Mouse (Mus musculus) stomach, postnatal 0 days (tissue): ENCODE measurements at regions not wholly inside any gene's neighbourhood (a gene's known extent, or its start where the extent isn't known, plus 50 kb on each side); places are given as distances from the start of the nearest gene placed in this dataset.
A peak's percentile ranks its signal among the peaks of the same experiment; 100 is the strongest.

Experiments used
- ATAC-seq: fragments of 200-750 bp; cut with Nextera tagmentation; 2 replicates; pipeline ENCODE4 v1.8.0; 2017; ENCODE audit not compliant: low FRiP score, low TSS enrichment
- DNase-seq: peaks from one replicate; pipeline ENCODE4 v3.0.0-alpha.2; 2016; ENCODE audit warnings: low spot score
- H3K27ac ChIP-seq: fragments of 300-500 bp; sonication (generic); replicated peaks from 2 replicates; pipeline ENCODE4 v1.5.1; 2014; ENCODE audit warnings: mild to moderate bottlenecking, control low read depth
- H3K27me3 ChIP-seq: fragments of 300-500 bp; sonication (generic); 2 replicates; pipeline ENCODE4 v1.6.1; 2014; ENCODE audit warnings: low read length; ENCODE audit not compliant: control insufficient read depth, insufficient read depth
- H3K36me3 ChIP-seq: fragments of 300-500 bp; sonication (generic); 2 replicates; pipeline ENCODE4 v1.6.1; 2014; ENCODE audit warnings: low read length, mixed read lengths; ENCODE audit not compliant: control insufficient read depth, insufficient read depth
- H3K4me1 ChIP-seq: fragments of 300-500 bp; sonication (generic); replicated peaks from 2 replicates; pipeline ENCODE4 v1.6.1; 2014; ENCODE audit warnings: antibody characterized with exemption; ENCODE audit not compliant: control insufficient read depth, insufficient read depth
- H3K4me2 ChIP-seq: fragments of 300-500 bp; sonication (generic); replicated peaks from 2 replicates; pipeline ENCODE4 v1.6.1; 2014; ENCODE audit warnings: low read depth, mild to moderate bottlenecking, control low read depth, moderate library complexity
- H3K4me3 ChIP-seq: fragments of 300-500 bp; sonication (generic); 2 replicates; pipeline ENCODE4 v1.5.1; 2014; ENCODE audit warnings: low read depth, low read length, control low read depth
- H3K9ac ChIP-seq: fragments of 300-500 bp; sonication (generic); 2 replicates; pipeline ENCODE4 v1.6.1; 2014; ENCODE audit warnings: mild to moderate bottlenecking, low read length, control low read depth, mixed read lengths
- H3K9me3 ChIP-seq: fragments of 300-500 bp; sonication (generic); 2 replicates; pipeline ENCODE4 v1.6.1; 2016; ENCODE audit warnings: low read length; ENCODE audit not compliant: control insufficient read depth
- CTCF ChIP-seq: IDR thresholded peaks from 2 replicates; pipeline ENCODE4 v1.5.1; 2016; ENCODE audit warnings: antibody characterized with exemption, low read depth, mild to moderate bottlenecking, moderate library complexity
- EP300 ChIP-seq: optimal IDR thresholded peaks from 2 replicates; pipeline ENCODE3; 2016; ENCODE audit warnings: antibody characterized with exemption
- WGBS: fragments of 180-500 bp; shearing (Covaris S2); extraction: QIAGEN DNeasy Blood & Tissue Kit; methylation state at CpG from one replicate; pipeline ENCODE4 v1.1.7; 2014; 5-methylcytosine and 5-hydroxymethylcytosine counted together

- no peaks in the 10 kb centered on the region for H3K36me3 ChIP-seq
- no peaks in the 10 kb centered on the region for H3K4me1 ChIP-seq
- TF ChIP-seq EP300: no peak
- TF ChIP-seq CTCF: no peak
- no peak overlapping the region for H3K4me3 ChIP-seq
- no peaks in the 10 kb centered on the region for H3K27me3 ChIP-seq
- H3K9me3 ChIP-seq: no peaks in the 10 kb centered on the region
- WGBS: 68% methylated on average over 6 of the region's 6 CpGs
- ATAC-seq: no peak
- no peak overlapping the region for H3K9ac ChIP-seq
- no peak for DNase-seq
- H3K4me2 ChIP-seq: no peak overlapping the region
- no peak overlapping the region for H3K27ac ChIP-seq
These were observed 391.9 kb downstream of the Fam19a5 start for GRCm38 (mm10) chr15:87936041-87936440.

DNA sequence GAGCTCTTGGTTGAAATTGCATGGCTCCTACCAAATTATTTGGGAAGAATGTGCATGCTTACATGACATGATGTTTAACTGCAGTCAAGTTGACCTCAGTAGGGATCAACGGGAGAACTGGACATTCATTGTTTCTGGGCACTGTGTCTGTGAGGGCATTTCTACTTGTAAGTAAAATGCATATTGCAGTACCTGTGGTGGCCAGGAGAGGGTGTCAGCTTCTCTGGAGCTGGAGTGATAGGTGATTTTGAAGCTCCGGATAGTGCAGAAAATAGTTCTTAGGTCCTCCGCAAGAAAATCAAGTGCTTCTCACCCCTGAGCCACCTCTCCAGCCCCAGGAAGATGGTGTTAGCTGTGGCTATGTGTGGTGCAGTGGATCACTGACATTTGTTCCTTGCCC, 396.7 kb downstream of the Fam19a5 start:
- no peak for ATAC-seq
- H3K9me3 ChIP-seq: no peaks in the 10 kb centered on the region
- TF ChIP-seq CTCF (peak; percentile 66), EP300 (no peak)
- 54% methylated on average over 3 of the region's 3 CpGs for WGBS
- H3K4me3 ChIP-seq: no peak overlapping the region
- no peak for DNase-seq
- no peak overlapping the region for H3K9ac ChIP-seq
- H3K27ac ChIP-seq: no peak overlapping the region
- no peak overlapping the region for H3K4me2 ChIP-seq
- H3K36me3 ChIP-seq: no peaks in the 10 kb centered on the region
- no peaks in the 10 kb centered on the region for H3K4me1 ChIP-seq
- no peaks in the 10 kb centered on the region for H3K27me3 ChIP-seq

- no peak for TF ChIP-seq CTCF
- TF ChIP-seq EP300: no peak
- Histone ChIP-seq H3K4me1 (no peaks in the 10 kb centered on the region), H3K27me3 (no peaks in the 10 kb centered on the region), H3K36me3 (no peaks in the 10 kb centered on the region), H3K4me3 (no peak overlapping the region), H3K27ac (no peak overlapping the region), H3K4me2 (no peak overlapping the region), H3K9ac (no peak overlapping the region), H3K9me3 (no peaks in the 10 kb centered on the region)
- DNase-seq (no peak), ATAC-seq (no peak)
- WGBS: 71% methylated on average over 3 of the region's 3 CpGs
These were observed 408.4 kb downstream of the Fam19a5 start for GRCm38 (mm10) chr15:87952531-87952930.

- 32% methylated on average over 5 of the region's 5 CpGs for WGBS
- H3K27ac ChIP-seq: no peak overlapping the region
- DNase-seq: no peak
These were observed 411.7 kb downstream of the Fam19a5 start for GRCm38 (mm10) chr15:87955685-87956256.

DNA sequence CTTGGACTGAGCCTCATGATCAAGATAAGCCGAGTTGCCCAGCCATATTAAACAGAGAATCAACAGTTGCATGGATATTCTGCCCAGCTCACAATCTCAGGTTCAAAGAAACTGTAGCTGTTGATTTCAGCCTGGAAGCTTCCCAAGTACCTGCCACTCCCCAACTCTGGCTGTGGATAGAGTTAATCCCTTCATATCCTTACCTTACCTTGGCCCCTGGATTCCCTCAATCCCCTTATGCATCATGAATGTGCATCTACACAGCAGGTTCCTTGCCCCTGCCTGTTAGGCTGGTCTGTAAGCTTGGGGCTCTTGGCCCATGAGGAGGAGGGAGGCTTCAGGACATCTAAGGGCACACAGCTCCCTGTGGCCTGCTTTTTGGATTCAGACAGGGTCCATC, 414.8 kb downstream of the Fam19a5 start:
- H3K36me3 ChIP-seq: no peaks in the 10 kb centered on the region
- DNase-seq (no peak), ATAC-seq (no peak)
- H3K4me3 ChIP-seq: no peak overlapping the region
- no peak overlapping the region for H3K4me2 ChIP-seq
- H3K27me3 ChIP-seq: no peaks in the 10 kb centered on the region
- TF ChIP-seq EP300 (no peak), CTCF (no peak)
- H3K9me3 ChIP-seq: no peaks in the 10 kb centered on the region
- H3K4me1 ChIP-seq: no peaks in the 10 kb centered on the region
- H3K27ac ChIP-seq: no peak overlapping the region
- WGBS: 50% methylated on average over 1 of the region's 1 CpGs
- no peak overlapping the region for H3K9ac ChIP-seq

More at GRCm38 (mm10) chr15:87955685-87956256, 411.7 kb downstream of the Fam19a5 start:
- Histone ChIP-seq H3K4me3 (no peak overlapping the region), H3K9me3 (no peaks in the 10 kb centered on the region), H3K4me1 (no peaks in the 10 kb centered on the region), H3K4me2 (no peak overlapping the region), H3K27me3 (no peaks in the 10 kb centered on the region), H3K9ac (no peak overlapping the region), H3K36me3 (no peaks in the 10 kb centered on the region)
- TF ChIP-seq EP300 (no peak), CTCF (no peak)
- ATAC-seq: peak; percentile 53; the same call in 1 of the 2 replicates

- Histone ChIP-seq H3K27ac (no peak overlapping the region), H3K36me3 (no peaks in the 10 kb centered on the region), H3K4me1 (no peaks in the 10 kb centered on the region), H3K4me3 (no peak overlapping the region), H3K27me3 (no peaks in the 10 kb centered on the region), H3K9me3 (no peaks in the 10 kb centered on the region), H3K4me2 (no peak overlapping the region), H3K9ac (no peak overlapping the region)
- ATAC-seq: no peak
- DNase-seq: no peak
- WGBS: 74% methylated on average over 6 of the region's 6 CpGs
- TF ChIP-seq CTCF: no peak
- no peak for TF ChIP-seq EP300
These were observed 428.5 kb downstream of the Fam19a5 start for GRCm38 (mm10) chr15:87972641-87973040.
